Mouse (Mus musculus) CH12.LX (cell line): ENCODE measurements around the gene Zfp105. TPM values are rescaled to one million over a fixed set of nuclear protein-coding genes. Genes with fewer than 3 reads are reported as not detected.

Experiments
- DNase-seq: peaks from one replicate; pipeline ENCODE4 v3.0.0-alpha.2; 2013; ENCODE audit errors: extremely low read depth
- H3K27ac ChIP-seq: 2 replicates; pipeline ENCODE4 v1.5.1; 2012; ENCODE audit warnings: low read depth, mild to moderate bottlenecking, control low read depth, moderate library complexity; ENCODE audit not compliant: insufficient read depth
- H3K27me3 ChIP-seq: replicated peaks from 2 replicates; pipeline ENCODE3; 2012; ENCODE audit warnings: inconsistent platforms
- H3K36me3 ChIP-seq, 2 experiments: replicated peaks in 1 of 2; 2 replicates each; pipeline versions ENCODE3 to v1.6.1; 2012; ENCODE audit warnings: inconsistent platforms in 1 of 2, low read length in 1 of 2, mild to moderate bottlenecking in 1 of 2, mixed read lengths in 1 of 2, moderate library complexity in 1 of 2; ENCODE audit not compliant: control insufficient read depth in 1 of 2, insufficient read depth in 1 of 2
- H3K4me1 ChIP-seq, 2 experiments: 2 replicates each; pipeline ENCODE4 v1.6.1; 2012; ENCODE audit warnings: inconsistent platforms in 1 of 2, moderate library complexity in 1 of 2; ENCODE audit not compliant: insufficient read depth in 2 of 2, control insufficient read depth in 1 of 2
- H3K4me2 ChIP-seq: 2 replicates; pipeline ENCODE4 v1.6.1; 2012; ENCODE audit warnings: low read depth, mild to moderate bottlenecking, control low read depth; ENCODE audit not compliant: poor library complexity, insufficient read depth, severe bottlenecking
- H3K4me3 ChIP-seq, 3 experiments: fragments of 150-350 bp in 1 of 3; sonication (generic) in 1 of 3; replicated peaks in 1 of 3; 2 replicates each; pipeline versions ENCODE3 to v1.5.1; 2011 to 2012; ENCODE audit warnings: low read depth in 2 of 3, low read length in 2 of 3, mild to moderate bottlenecking in 2 of 3, moderate library complexity in 2 of 3, control low read depth in 1 of 3, improper control_type of control experiment in 1 of 3, inconsistent platforms in 1 of 3, mixed read lengths in 1 of 3; ENCODE audit not compliant: poor library complexity in 1 of 3
- H3K79me2 ChIP-seq: replicated peaks from 2 replicates; pipeline ENCODE4 v1.6.1; 2012; ENCODE audit warnings: mild to moderate bottlenecking, moderate library complexity; ENCODE audit not compliant: control insufficient read depth, poor library complexity, insufficient read depth, severe bottlenecking; ENCODE audit errors: extremely low read depth
- H3K9ac ChIP-seq: 2 replicates; pipeline ENCODE4 v1.6.1; 2012; ENCODE audit warnings: low read depth, mild to moderate bottlenecking, control low read depth, moderate library complexity; ENCODE audit not compliant: insufficient read depth
- H3K9me3 ChIP-seq: replicated peaks from 2 replicates; pipeline ENCODE3; 2012; ENCODE audit warnings: low read length, inconsistent platforms, mixed read lengths
- E2F4 ChIP-seq: IDR thresholded peaks from 2 replicates; pipeline ENCODE4 v1.6.1; 2011; ENCODE audit warnings: low read depth, low read length, improper control_type of control experiment; ENCODE audit not compliant: insufficient replicate concordance
- ELF1 ChIP-seq: IDR thresholded peaks from 2 replicates; pipeline ENCODE4 v1.6.1; 2014; ENCODE audit warnings: low read depth, mild to moderate bottlenecking, inconsistent platforms, low read length, improper control_type of control experiment
- HCFC1 ChIP-seq: IDR thresholded peaks from 2 replicates; pipeline ENCODE4 v1.6.1; 2012; ENCODE audit warnings: low read depth, mild to moderate bottlenecking, inconsistent platforms, low read length, improper control_type of control experiment
- JUN ChIP-seq: IDR thresholded peaks from 2 replicates; pipeline ENCODE4 v1.6.1; 2011; ENCODE audit warnings: low read depth, mild to moderate bottlenecking, low read length, improper control_type of control experiment, moderate library complexity; ENCODE audit not compliant: insufficient read depth
- JUND ChIP-seq: conservative IDR thresholded peaks from 2 replicates; pipeline ENCODE4 v1.6.1; 2011; ENCODE audit warnings: low read depth, low read length, improper control_type of control experiment
- MAZ ChIP-seq: IDR thresholded peaks from 2 replicates; pipeline ENCODE4 v1.6.1; 2012; ENCODE audit warnings: low read depth, mild to moderate bottlenecking, inconsistent platforms, low read length, improper control_type of control experiment, moderate library complexity
- MYC ChIP-seq: IDR thresholded peaks from 2 replicates; pipeline ENCODE4 v1.6.1; 2011; ENCODE audit warnings: low read depth, mild to moderate bottlenecking, improper control_type of control experiment, low read length
- NELFE ChIP-seq: IDR thresholded peaks from 2 replicates; pipeline ENCODE4 v1.6.1; 2011; ENCODE audit warnings: low read depth, low read length, improper control_type of control experiment
- PAX5 ChIP-seq: IDR thresholded peaks from 2 replicates; pipeline ENCODE4 v1.6.1; 2012; ENCODE audit warnings: low read length, inconsistent platforms, mixed read lengths
- POLR2A ChIP-seq: IDR thresholded peaks from 2 replicates; pipeline ENCODE4 v1.6.1; 2011; ENCODE audit warnings: low read depth, mild to moderate bottlenecking, improper control_type of control experiment, low read length
- USF1 ChIP-seq: IDR thresholded peaks from 2 replicates; pipeline ENCODE4 v1.6.1; 2014; ENCODE audit warnings: low read depth, mild to moderate bottlenecking, inconsistent platforms, low read length, improper control_type of control experiment
- USF2 ChIP-seq: conservative IDR thresholded peaks from 2 replicates; pipeline ENCODE4 v1.6.1; 2011; ENCODE audit warnings: low read depth, low read length, improper control_type of control experiment
- ZKSCAN1 ChIP-seq: IDR thresholded peaks from 2 replicates; pipeline ENCODE4 v1.6.1; 2012; ENCODE audit warnings: low read depth, inconsistent platforms, low read length, improper control_type of control experiment, borderline replicate concordance
- ZMIZ1 ChIP-seq: IDR thresholded peaks from 2 replicates; pipeline ENCODE4 v1.6.1; 2012; ENCODE audit warnings: low read depth, mild to moderate bottlenecking, inconsistent platforms, low read length, improper control_type of control experiment
- ZNF384 ChIP-seq: IDR thresholded peaks from 2 replicates; pipeline ENCODE4 v1.6.1; 2012; ENCODE audit warnings: low read depth, low read length, improper control_type of control experiment, inconsistent platforms
- dilution Hi-C: fragments of 300-500 bp; cut with MboI; formaldehyde crosslinking; loops from 2 replicates; pipeline ENCODE4 v1.14.3; 2020; ENCODE audit warnings: low sequenced_read_pairs; ENCODE audit not compliant: extremely low pct_unique_long_range_greater_than_20kb, extremely low pct_ligation_motif_present
- in situ Hi-C: fragments of 300-500 bp; cut with MboI; formaldehyde crosslinking; loops from 3 replicates; pipeline ENCODE4 v1.14.3; 2019; ENCODE audit warnings: low sequenced_read_pairs, low pct_ligation_motif_present, low pct_unique_long_range_greater_than_20kb, mixed read lengths
- polyA plus RNA-seq: library from polyadenylated mRNA; unstranded; fragments of >175 nt; gene quantifications from 2 replicates; pipeline ENCODE4 v1.2.1, GENCODE M21; 2012; ENCODE audit warnings: low read depth; ENCODE audit not compliant: insufficient read length
- total RNA-seq, 2 experiments: library from RNA; depleted of rRNA; stranded (reverse); fragments of 300-350 nt in 1 of 2; fragments of >200 nt in 1 of 2; gene quantifications; 2 replicates each; pipeline ENCODE4 v1.2.3; 2012 to 2014

The Zfp105 gene
- total and polyA plus RNA-seq, 3 experiments = not detected

DNA sequence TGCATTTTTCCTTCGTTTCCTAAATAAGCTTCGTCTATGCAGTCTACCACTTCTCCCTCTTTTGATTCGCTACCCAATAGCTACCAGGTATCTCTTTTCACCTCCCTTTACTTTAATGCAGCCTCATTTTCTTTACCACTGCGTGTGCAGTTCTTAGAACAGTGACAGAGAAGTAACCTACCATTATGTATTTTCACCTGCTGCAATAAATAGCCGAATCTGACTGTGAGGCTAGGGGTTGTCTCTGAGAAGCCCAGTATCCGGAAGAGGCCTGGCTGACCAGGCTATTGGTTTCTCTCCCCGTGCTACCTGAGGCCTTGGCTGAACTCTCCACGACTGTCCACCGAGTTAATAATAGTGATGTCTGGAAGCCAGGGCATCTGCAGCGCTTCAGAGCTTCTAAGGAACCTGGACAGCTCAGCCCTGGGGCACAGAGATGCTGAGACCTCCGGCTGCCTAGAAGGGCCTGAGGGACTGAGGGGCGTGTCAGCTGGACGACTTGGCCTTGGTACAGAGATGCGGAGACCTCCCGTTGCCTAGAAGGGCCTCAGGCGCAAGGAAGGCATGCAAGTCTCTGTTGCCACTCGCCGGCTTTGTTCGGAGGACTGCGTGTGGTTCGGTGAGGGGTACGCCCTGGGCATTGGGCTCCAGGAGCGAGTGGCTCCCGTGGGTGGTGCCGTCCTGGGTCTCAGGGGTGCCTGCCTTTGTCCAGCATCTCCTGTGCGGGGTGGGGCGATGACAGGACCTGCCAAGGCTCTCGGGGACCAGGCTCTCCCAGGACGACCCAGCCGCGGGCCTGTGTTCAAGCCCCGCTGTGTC, 19.9 kb upstream of the Zfp105 start:
- Histone ChIP-seq H3K9ac (no peak overlapping the region), H3K4me3 (no peak overlapping the region), H3K27me3 (no peaks in the 10 kb centered on the region), H3K4me2 (no peak overlapping the region), H3K79me2 (no peaks in the 10 kb centered on the region), H3K27ac (no peak overlapping the region), H3K36me3 (no peaks in the 10 kb centered on the region), H3K4me1 (no peaks in the 10 kb centered on the region), H3K9me3 (no peaks in the 10 kb centered on the region)
- DNase-seq = no peak
- no peak for TF ChIP-seq ZMIZ1
- TF ChIP-seq MYC = no peak
- no peak for TF ChIP-seq JUND
- no peak for TF ChIP-seq E2F4
- no peak for TF ChIP-seq ZNF384
- TF ChIP-seq PAX5 = no peak
- dilution Hi-C loops = no loop called here
- in situ Hi-C loops = no loop called here

DNA sequence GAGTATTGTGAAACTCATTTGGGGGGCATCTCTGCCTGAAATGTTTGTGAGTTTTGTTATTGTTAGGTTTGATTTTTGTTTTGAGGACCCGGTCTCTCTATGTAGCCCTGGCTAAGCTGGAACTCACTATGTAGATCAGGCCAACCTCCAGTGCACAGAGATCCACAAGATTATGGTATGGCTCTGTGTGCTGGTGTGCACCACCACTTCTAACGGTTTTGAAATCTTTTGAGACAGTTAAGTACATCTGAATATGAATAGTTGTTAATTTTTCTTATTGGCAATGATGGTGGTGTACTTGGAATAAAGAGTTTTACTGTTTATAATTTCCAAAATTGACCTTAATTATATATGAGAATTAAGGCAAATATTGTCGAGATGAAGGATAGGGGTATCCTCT, 436 bp upstream of the Zfp105 start:
- in situ Hi-C loops (no loop called here), dilution Hi-C loops (no loop called here)
- peaks cover 2% of the 10 kb centered on the region for H3K9me3 ChIP-seq
- H3K27me3 ChIP-seq = no peaks in the 10 kb centered on the region
- H3K79me2 ChIP-seq = no peaks in the 10 kb centered on the region
- H3K4me1 ChIP-seq = no peaks in the 10 kb centered on the region
- no peak overlapping the region for H3K4me3 ChIP-seq
- TF ChIP-seq PAX5 (no peak), ZMIZ1 (no peak), ZKSCAN1 (no peak), USF1 (no peak), HCFC1 (no peak), NELFE (no peak), POLR2A (no peak), USF2 (no peak), ELF1 (no peak), JUND (no peak), MAZ (no peak), JUN (no peak)
- H3K27ac ChIP-seq = no peak overlapping the region
- no peaks in the 10 kb centered on the region for H3K36me3 ChIP-seq
- H3K4me2 ChIP-seq = no peak overlapping the region
- H3K9ac ChIP-seq = no peak overlapping the region
- no peak for DNase-seq
